Mouse (Mus musculus) forebrain, embryonic 11.5 days (tissue): ENCODE measurements around the gene Tubb4a. TPM values are rescaled to one million over a fixed set of nuclear protein-coding genes. Genes with fewer than 3 reads are reported as not detected.

ENCODE experiments used
- ATAC-seq: fragments of 200-750 bp; cut with Nextera tagmentation; replicated peaks from 2 replicates; pipeline ENCODE4 v1.8.0; 2017; ENCODE audit warnings: moderate TSS enrichment; ENCODE audit not compliant: low FRiP score
- DNase-seq: peaks from one replicate; pipeline ENCODE4 v3.0.0-alpha.2; 2017; ENCODE audit warnings: low spot score
- H3K27ac ChIP-seq: fragments of 300-500 bp; sonication (generic); 2 replicates; pipeline ENCODE4 v1.5.1; 2014; ENCODE audit warnings: low read depth, low read length
- H3K27me3 ChIP-seq: fragments of 300-500 bp; sonication (generic); 2 replicates; pipeline ENCODE4 v1.6.1; 2014; ENCODE audit warnings: mild to moderate bottlenecking, low read length, mixed read lengths; ENCODE audit not compliant: control insufficient read depth, insufficient read depth
- H3K36me3 ChIP-seq: fragments of 300-500 bp; sonication (generic); 2 replicates; pipeline ENCODE4 v1.6.1; 2014; ENCODE audit warnings: mild to moderate bottlenecking, low read length, moderate library complexity, mixed read lengths; ENCODE audit not compliant: control insufficient read depth, insufficient read depth
- H3K4me1 ChIP-seq: fragments of 300-500 bp; sonication (generic); replicated peaks from 2 replicates; pipeline ENCODE4 v1.6.1; 2014; ENCODE audit warnings: low read length, mixed read lengths; ENCODE audit not compliant: control insufficient read depth, insufficient read depth
- H3K4me2 ChIP-seq: fragments of 300-500 bp; sonication (generic); 2 replicates; pipeline ENCODE4 v1.6.1; 2014; ENCODE audit warnings: low read depth, mild to moderate bottlenecking, low read length, moderate library complexity, mixed read lengths; ENCODE audit not compliant: severe bottlenecking
- H3K4me3 ChIP-seq: fragments of 300-500 bp; sonication (generic); 2 replicates; pipeline ENCODE4 v1.5.1; 2014; ENCODE audit warnings: low read depth, low read length
- H3K9ac ChIP-seq: fragments of 300-500 bp; sonication (generic); 2 replicates; pipeline ENCODE4 v1.6.1; 2014; ENCODE audit warnings: low read length
- H3K9me3 ChIP-seq: fragments of 300-500 bp; sonication (generic); 2 replicates; pipeline ENCODE4 v1.6.1; 2016; ENCODE audit warnings: low read length, mixed read lengths; ENCODE audit not compliant: control insufficient read depth
- WGBS: fragments of 180-500 bp; shearing (Covaris S2); extraction: QIAGEN DNeasy Blood & Tissue Kit; methylation state at CpG from one replicate; pipeline ENCODE4 v1.1.7; 2014; 5-methylcytosine and 5-hydroxymethylcytosine counted together
- polyA plus RNA-seq: library from polyadenylated mRNA; unstranded; fragments of >200 nt; fragmentation: Nextera tagmentation; extraction: Ambion mirVana; gene quantifications from 2 replicates; pipeline ENCODE4 v1.2.1, GENCODE M21; 2014

Tubb4a gene
- polyA plus RNA-seq, 1 experiment from 2014 or later = 81.6 TPM

DNA sequence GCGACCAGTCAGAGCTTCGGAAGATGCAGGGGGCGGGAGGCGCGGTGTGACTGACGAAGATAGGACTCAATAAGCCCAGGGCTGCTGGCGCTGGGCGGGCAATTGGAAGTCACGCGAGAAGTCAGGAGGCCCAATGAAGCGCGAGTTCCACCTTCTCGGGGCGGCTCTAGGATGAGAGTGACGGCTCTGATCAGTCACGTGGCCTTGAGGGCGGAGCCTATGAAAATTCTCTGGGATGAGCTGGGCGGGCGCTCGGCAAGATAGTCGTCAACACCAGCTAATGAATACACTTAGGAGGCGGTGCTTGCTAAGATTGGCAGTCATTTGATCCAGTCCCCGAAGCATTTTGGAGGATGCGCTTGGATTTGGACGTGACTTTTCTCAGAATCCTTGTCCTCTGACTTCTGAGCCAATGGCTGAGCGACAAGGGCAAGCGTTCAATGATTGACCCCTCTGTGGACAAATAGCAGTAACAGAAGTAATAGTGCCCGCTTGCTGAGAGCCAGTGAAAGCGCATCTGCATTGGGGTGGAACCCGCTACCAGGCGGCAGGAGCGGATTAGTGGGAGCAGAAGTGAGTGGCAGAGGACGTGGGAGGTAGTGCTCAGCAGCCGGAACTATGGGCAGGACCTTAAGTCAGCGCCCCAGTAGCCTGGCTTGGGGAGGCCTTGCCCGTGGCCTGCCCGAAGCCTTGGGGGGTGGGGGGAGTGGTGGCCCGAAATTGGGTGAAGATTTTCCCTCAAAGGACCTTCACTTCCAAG is 55.7 kb downstream of the Tubb4a start:
- peak overlapping the region; percentile 58 for H3K9ac ChIP-seq
- peaks cover 11% of the 10 kb centered on the region; the same call in 1 of the 2 replicates for H3K4me1 ChIP-seq
- H3K4me2 ChIP-seq = peak overlapping the region; percentile 61
- WGBS = under 1% methylated on average over 38 of the region's 38 CpGs
- H3K27me3 ChIP-seq = no peaks in the 10 kb centered on the region
- DNase-seq (peak; percentile 99), ATAC-seq (peak; percentile 98)
- peak overlapping the region; percentile 98 for H3K4me3 ChIP-seq
- H3K9me3 ChIP-seq = no peaks in the 10 kb centered on the region
- peaks cover 8% of the 10 kb centered on the region; the same call in 1 of the 2 replicates for H3K36me3 ChIP-seq
- H3K27ac ChIP-seq = peak overlapping the region; percentile 82

DNA sequence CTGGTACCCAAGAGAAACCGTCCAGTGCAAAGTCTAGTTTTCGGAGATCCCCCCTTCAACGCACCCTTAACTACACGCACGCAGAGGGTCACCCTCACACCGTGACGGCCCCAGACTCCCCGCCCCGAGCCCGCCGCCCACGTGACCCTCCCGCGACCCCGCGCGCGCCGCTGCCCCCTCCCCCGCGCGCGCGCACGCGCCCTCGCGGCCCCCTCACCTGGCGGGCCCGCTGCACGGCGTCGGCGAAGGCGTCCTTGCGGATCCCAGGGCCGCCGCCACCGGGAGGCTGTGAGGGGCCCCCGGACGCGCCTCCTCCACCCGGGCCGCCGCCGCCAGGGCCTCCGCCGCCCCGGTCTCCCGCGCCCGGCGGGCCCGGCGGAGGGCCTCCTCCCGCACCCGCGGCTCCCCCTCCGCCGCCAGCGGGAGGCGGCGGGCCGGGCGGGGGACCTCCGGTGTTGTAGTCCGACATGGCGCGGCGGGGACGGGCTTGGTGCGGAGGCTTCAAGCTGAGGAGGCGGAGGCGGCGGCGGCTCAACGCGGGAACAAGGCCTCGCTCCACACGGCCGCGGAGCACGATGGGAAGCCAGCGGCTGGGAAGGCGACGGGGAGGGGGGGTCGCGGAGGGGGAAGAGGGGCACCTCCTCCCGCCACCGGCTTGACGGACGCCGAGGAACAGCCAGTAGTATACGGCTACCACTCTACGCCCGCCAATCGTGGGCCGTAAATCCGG is 56.5 kb downstream of the Tubb4a start, which contains the start of gene Khsrp:
Khsrp (minus strand) TSS at position 592 of the 730 bp plus-strand sequence.
- WGBS = under 1% methylated on average over 88 of the region's 99 CpGs
- peak; percentile 1; the same call in 1 of the 2 replicates for ATAC-seq
- H3K36me3 ChIP-seq = peaks cover 12% of the 10 kb centered on the region

More for the DNA sequence above, 56.5 kb downstream of the Tubb4a start, which contains the start of gene Khsrp:
- no peaks in the 10 kb centered on the region for H3K27me3 ChIP-seq
- H3K4me3 ChIP-seq = peak within 1 kb of the TSS; percentile 98
- peak within 1 kb of the TSS; percentile 98 for H3K9ac ChIP-seq
- DNase-seq = peak; percentile 85
- no peaks in the 10 kb centered on the region for H3K9me3 ChIP-seq
- H3K27ac ChIP-seq = peak within 1 kb of the TSS; percentile 85
- H3K4me1 ChIP-seq = peaks cover 11% of the 10 kb centered on the region; the same call in 1 of the 2 replicates
- peak within 1 kb of the TSS; percentile 97 for H3K4me2 ChIP-seq

Other genes with a start within 250 kb of the Tubb4a start
- gene Acsbg2, start 213.3 kb downstream of the Tubb4a start, polyA plus RNA-seq = not detected in 2 replicates
- 0.53 and 0.57 TPM in 2 replicates for gene 1700061G19Rik, start 212.3 kb downstream of the Tubb4a start, polyA plus RNA-seq
- 56.7 and 57.2 TPM in 2 replicates for gene Mllt1, start 152.4 kb downstream of the Tubb4a start, polyA plus RNA-seq
- gene Acer1, start 105.7 kb downstream of the Tubb4a start, polyA plus RNA-seq = not detected in 2 replicates
- gene Clpp, start 97.5 kb downstream of the Tubb4a start, polyA plus RNA-seq = 151 and 166 TPM in 2 replicates
- gene Alkbh7, start 90.4 kb downstream of the Tubb4a start, polyA plus RNA-seq = 29.3 and 34.8 TPM in 2 replicates
- 0.76 TPM in 1 of 2 replicates, not detected in the other for gene Pspn, start 87.8 kb downstream of the Tubb4a start, polyA plus RNA-seq
- gene Gtf2f1, start 76.5 kb downstream of the Tubb4a start, polyA plus RNA-seq = 77.3 and 82.7 TPM in 2 replicates
- gene Gm17949, start 76.3 kb downstream of the Tubb4a start, polyA plus RNA-seq = 0.27 and 0.39 TPM in 2 replicates
- gene Khsrp, start 56.3 kb downstream of the Tubb4a start, polyA plus RNA-seq = 62.9 and 67.6 TPM in 2 replicates
- not detected in 2 replicates for gene Slc25a41, start 46.1 kb downstream of the Tubb4a start, polyA plus RNA-seq
- 1.5 and 1.9 TPM in 2 replicates for gene Crb3, start 28.7 kb downstream of the Tubb4a start, polyA plus RNA-seq
- gene Slc25a23, start 27.9 kb downstream of the Tubb4a start, polyA plus RNA-seq = 19.9 and 21.5 TPM in 2 replicates
- gene Dennd1c, start 9.3 kb downstream of the Tubb4a start, polyA plus RNA-seq = 4.6 and 5.7 TPM in 2 replicates
- gene Tnfsf9, start 17.5 kb upstream of the Tubb4a start, polyA plus RNA-seq = 10.9 and 12.9 TPM in 2 replicates
- gene Cd70, start 62.0 kb upstream of the Tubb4a start, polyA plus RNA-seq = not detected in 2 replicates
- gene Tnfsf14, start 106.4 kb upstream of the Tubb4a start, polyA plus RNA-seq = 0.13 and 0.19 TPM in 2 replicates
- not detected in 2 replicates for gene C3, start 140.4 kb upstream of the Tubb4a start, polyA plus RNA-seq
- gene Gpr108, start 160.7 kb upstream of the Tubb4a start, polyA plus RNA-seq = 22.3 and 22.8 TPM in 2 replicates
- 31.1 and 32.5 TPM in 2 replicates for gene Trip10, start 161.7 kb upstream of the Tubb4a start, polyA plus RNA-seq
- gene Vav1, start 191.3 kb upstream of the Tubb4a start, polyA plus RNA-seq = 1.4 TPM in 2 replicates